Mouse (Mus musculus) ES-Bruce4 (cell line): ENCODE data around the gene A930017K11Rik.

Source experiments
- CTCF ChIP-seq: IDR thresholded peaks from one replicate; pipeline ENCODE4 v1.8.1; 2011; ENCODE audit warnings: low read depth, low read length
- EP300 ChIP-seq: IDR thresholded peaks from 2 replicates; pipeline ENCODE4 v1.6.1; 2011; ENCODE audit warnings: low read depth, low read length; ENCODE audit not compliant: insufficient read depth
- POLR2A ChIP-seq: IDR thresholded peaks from one replicate; pipeline ENCODE4 v1.8.1; 2011; ENCODE audit warnings: low read length; ENCODE audit not compliant: insufficient read depth

DNA sequence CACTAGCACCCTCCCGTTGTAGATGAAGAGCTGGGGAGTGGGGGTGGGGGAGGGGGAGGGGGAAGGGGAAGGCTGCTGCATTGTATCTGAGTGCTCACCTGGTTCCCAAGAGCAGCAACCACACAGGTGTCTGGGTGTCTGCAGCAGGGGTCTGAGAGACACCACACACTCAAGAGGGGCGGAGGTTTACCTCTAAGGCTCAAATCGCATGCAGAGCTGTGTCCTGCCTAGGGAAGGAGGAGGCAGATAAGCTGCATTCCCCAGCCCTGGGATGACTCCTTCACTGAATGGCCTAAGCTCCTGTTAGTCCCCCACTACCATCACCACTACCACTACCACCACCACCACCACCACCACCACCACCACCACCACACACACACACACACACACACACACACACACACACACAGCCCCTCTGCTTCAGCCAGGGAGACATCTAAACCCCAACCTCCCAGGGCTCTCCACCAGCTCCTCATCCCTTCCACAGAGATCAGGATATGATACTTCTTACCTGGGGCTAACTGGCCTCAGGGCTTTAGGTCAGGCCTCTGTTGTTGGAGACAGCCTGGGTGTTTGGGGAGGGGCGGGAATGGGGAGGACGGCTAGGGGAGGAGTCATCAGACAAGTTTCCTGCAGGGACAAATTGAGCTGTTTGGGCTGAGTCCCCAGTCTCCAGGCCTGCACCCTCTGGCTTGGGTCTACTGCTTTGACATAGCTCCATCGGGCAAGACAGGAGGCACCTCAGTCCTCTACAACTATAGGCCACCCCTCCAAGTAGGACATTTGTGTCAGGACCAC is 7.8 kb downstream of the A930017K11Rik start, which contains the start of the genes Pigq and Nhlrc4:
- no peak for TF ChIP-seq CTCF
- no peak for TF ChIP-seq POLR2A
- no peak for TF ChIP-seq EP300
